Mouse (Mus musculus): ENCODE measurements around the gene Nup54. TPM values are rescaled to one million over a fixed set of nuclear protein-coding genes. Genes with fewer than 3 reads are reported as not detected.

Nup54 gene
- polyA plus RNA-seq, 1 experiment, result not detected

DNA sequence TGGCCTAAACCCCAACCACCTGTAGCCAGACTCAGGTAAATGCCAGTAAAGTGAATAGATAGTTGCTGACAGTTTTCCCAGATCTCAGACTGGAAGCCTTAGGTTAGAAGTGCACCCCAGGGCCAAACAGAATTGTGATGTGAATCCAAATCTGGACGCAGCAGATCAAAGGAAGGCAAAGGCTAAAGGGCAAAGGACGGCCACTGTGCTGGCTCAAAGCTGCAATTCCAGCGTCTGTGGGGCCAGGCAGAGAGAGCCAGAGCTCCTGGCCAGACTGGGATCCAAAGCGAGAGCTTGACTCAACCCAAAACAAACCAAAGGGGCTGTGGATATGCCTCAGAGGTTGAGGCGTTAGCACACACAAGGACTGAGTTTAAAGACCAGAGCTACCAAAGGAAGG is 23.7 kb upstream of the Nup54 start:
- 79% methylated on average over 5 of the region's 5 CpGs for WGBS
- Histone ChIP-seq H3K27ac (ENCODE audit: insufficient read depth, low read depth, low read length) (no peak overlapping the region), H3K4me3 (ENCODE audit: insufficient read depth, low read depth, low read length) (no peak overlapping the region), H3K4me1 (ENCODE audit: control insufficient read depth, insufficient read depth, low read length) (no peaks in the 10 kb centered on the region)
- TF ChIP-seq POLR2A (IDR thresholded peaks at IDR 0.05; ENCODE audit: insufficient read depth, low read depth, low read length) (no peak), CTCF (IDR thresholded peaks at IDR 0.05; ENCODE audit: insufficient read depth, low read depth, low read length) (no peak)

DNA sequence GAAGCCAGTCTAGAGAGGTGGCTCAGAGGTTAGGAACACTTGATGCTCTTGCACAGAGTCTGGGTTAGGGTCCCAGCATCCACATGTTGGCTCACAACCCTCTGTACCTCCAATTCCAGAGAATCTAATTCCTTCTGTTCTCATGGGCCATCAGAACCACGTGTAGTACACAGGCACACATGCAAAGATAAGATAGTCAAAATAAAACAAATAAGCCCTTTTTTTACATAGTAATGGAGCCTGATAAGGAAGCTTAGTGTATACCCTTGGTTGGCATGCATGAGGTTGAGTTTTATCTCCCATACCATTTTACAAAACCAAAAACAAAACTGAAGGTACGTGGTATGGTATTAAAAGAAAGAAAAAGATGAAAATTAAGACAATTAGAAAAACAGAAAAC is 22.4 kb upstream of the Nup54 start:
- Histone ChIP-seq H3K4me3 (ENCODE audit: insufficient read depth, low read depth, low read length) (no peak overlapping the region), H3K4me1 (ENCODE audit: control insufficient read depth, insufficient read depth, low read length) (no peaks in the 10 kb centered on the region), H3K27ac (ENCODE audit: insufficient read depth, low read depth, low read length) (no peak overlapping the region)
- TF ChIP-seq CTCF (IDR thresholded peaks at IDR 0.05; ENCODE audit: insufficient read depth, low read depth, low read length) (no peak), POLR2A (IDR thresholded peaks at IDR 0.05; ENCODE audit: insufficient read depth, low read depth, low read length) (no peak)
- WGBS, result 86% methylated on average over 2 of the region's 2 CpGs

- Histone ChIP-seq H3K27ac (ENCODE audit: insufficient read depth, low read depth, low read length) (no peak overlapping the region), H3K4me3 (ENCODE audit: insufficient read depth, low read depth, low read length) (no peak overlapping the region), H3K4me1 (ENCODE audit: control insufficient read depth, insufficient read depth, low read length) (no peaks in the 10 kb centered on the region)
- TF ChIP-seq CTCF (IDR thresholded peaks at IDR 0.05; ENCODE audit: insufficient read depth, low read depth, low read length) (no peak), POLR2A (IDR thresholded peaks at IDR 0.05; ENCODE audit: insufficient read depth, low read depth, low read length) (no peak)
- 92% methylated on average over 5 of the region's 5 CpGs for WGBS
Observed at GRCm38 (mm10) chr5:92452876-92453275, 17.9 kb upstream of the Nup54 start.

- no peaks in the 10 kb centered on the region for H3K4me1 ChIP-seq (ENCODE audit: control insufficient read depth, insufficient read depth, low read length)
- H3K4me3 ChIP-seq (ENCODE audit: insufficient read depth, low read depth, low read length), result no peak overlapping the region
- 92% methylated on average over 5 of the region's 5 CpGs for WGBS
- TF ChIP-seq CTCF (IDR thresholded peaks at IDR 0.05; ENCODE audit: insufficient read depth, low read depth, low read length) (no peak), POLR2A (IDR thresholded peaks at IDR 0.05; ENCODE audit: insufficient read depth, low read depth, low read length) (no peak)
- no peak overlapping the region for H3K27ac ChIP-seq (ENCODE audit: insufficient read depth, low read depth, low read length)
Observed at GRCm38 (mm10) chr5:92446736-92447135, 11.7 kb upstream of the Nup54 start.

GRCm38 (mm10) chr5:92445016-92445415 is 10.0 kb upstream of the Nup54 start:
- Histone ChIP-seq H3K4me1 (ENCODE audit: control insufficient read depth, insufficient read depth, low read length) (no peaks in the 10 kb centered on the region), H3K4me3 (ENCODE audit: insufficient read depth, low read depth, low read length) (no peak overlapping the region), H3K27ac (ENCODE audit: insufficient read depth, low read depth, low read length) (no peak overlapping the region)
- TF ChIP-seq POLR2A (IDR thresholded peaks at IDR 0.05; ENCODE audit: insufficient read depth, low read depth, low read length) (no peak), CTCF (IDR thresholded peaks at IDR 0.05; ENCODE audit: insufficient read depth, low read depth, low read length) (no peak)
- 96% methylated on average over 2 of the region's 2 CpGs for WGBS

GRCm38 (mm10) chr5:92442914-92443313 is 7.9 kb upstream of the Nup54 start:
- Histone ChIP-seq H3K27ac (ENCODE audit: insufficient read depth, low read depth, low read length) (no peak overlapping the region), H3K4me3 (ENCODE audit: insufficient read depth, low read depth, low read length) (no peak overlapping the region), H3K4me1 (ENCODE audit: control insufficient read depth, insufficient read depth, low read length) (no peaks in the 10 kb centered on the region)
- TF ChIP-seq POLR2A (IDR thresholded peaks at IDR 0.05; ENCODE audit: insufficient read depth, low read depth, low read length) (no peak), CTCF (IDR thresholded peaks at IDR 0.05; ENCODE audit: insufficient read depth, low read depth, low read length) (no peak)
- 92% methylated on average over 7 of the region's 7 CpGs for WGBS

GRCm38 (mm10) chr5:92441494-92441893 is 6.5 kb upstream of the Nup54 start:
- TF ChIP-seq POLR2A (IDR thresholded peaks at IDR 0.05; ENCODE audit: insufficient read depth, low read depth, low read length) (no peak), CTCF (IDR thresholded peaks at IDR 0.05; ENCODE audit: insufficient read depth, low read depth, low read length) (no peak)
- H3K4me1 ChIP-seq (ENCODE audit: control insufficient read depth, insufficient read depth, low read length), result no peaks in the 10 kb centered on the region
- no peak overlapping the region for H3K27ac ChIP-seq (ENCODE audit: insufficient read depth, low read depth, low read length)
- WGBS, result 67% methylated on average over 5 of the region's 5 CpGs
- no peak overlapping the region for H3K4me3 ChIP-seq (ENCODE audit: insufficient read depth, low read depth, low read length)

- Histone ChIP-seq H3K27ac (ENCODE audit: insufficient read depth, low read depth, low read length) (no peak overlapping the region), H3K4me1 (ENCODE audit: control insufficient read depth, insufficient read depth, low read length) (no peaks in the 10 kb centered on the region), H3K4me3 (ENCODE audit: insufficient read depth, low read depth, low read length) (no peak overlapping the region)
- 86% methylated on average over 8 of the region's 8 CpGs for WGBS
- TF ChIP-seq CTCF (IDR thresholded peaks at IDR 0.05; ENCODE audit: insufficient read depth, low read depth, low read length) (no peak), POLR2A (IDR thresholded peaks at IDR 0.05; ENCODE audit: insufficient read depth, low read depth, low read length) (no peak)
Observed at GRCm38 (mm10) chr5:92438540-92438939, 3.5 kb upstream of the Nup54 start.

DNA sequence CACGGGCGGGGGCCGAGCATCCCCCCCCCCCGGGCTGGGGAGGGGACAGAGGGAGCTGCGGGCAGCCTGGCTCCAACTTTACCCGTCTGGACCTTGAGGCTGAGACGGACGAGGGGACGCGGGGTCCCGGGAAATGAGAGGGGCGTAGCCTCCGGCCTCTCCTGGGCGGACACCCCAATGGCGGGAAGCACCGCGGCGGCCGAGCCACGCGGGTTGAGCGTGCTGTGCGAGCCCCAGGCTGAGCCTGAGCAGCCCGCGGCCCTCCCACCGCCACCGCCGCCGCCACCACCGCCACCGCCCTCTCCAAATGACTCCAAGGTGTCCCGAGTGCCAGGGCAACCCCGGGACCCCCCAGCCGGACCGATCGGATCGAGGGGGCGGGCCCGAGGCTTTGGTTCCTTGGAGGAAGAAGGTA is 441 bp downstream of the Nup54 start:
- Histone ChIP-seq H3K4me3 (ENCODE audit: insufficient read depth, low read depth, low read length) (peak overlapping the region; percentile 78), H3K4me1 (ENCODE audit: control insufficient read depth, insufficient read depth, low read length) (no peaks in the 10 kb centered on the region), H3K27ac (ENCODE audit: insufficient read depth, low read depth, low read length) (no peak overlapping the region)
- WGBS, result under 1% methylated on average over 39 of the region's 39 CpGs
- TF ChIP-seq POLR2A (IDR thresholded peaks at IDR 0.05; ENCODE audit: insufficient read depth, low read depth, low read length) (no peak), CTCF (IDR thresholded peaks at IDR 0.05; ENCODE audit: insufficient read depth, low read depth, low read length) (no peak)

GRCm38 (mm10) chr5:92434070-92434469 is 949 bp downstream of the Nup54 start:
- WGBS, result under 1% methylated on average over 12 of the region's 12 CpGs
- TF ChIP-seq CTCF (IDR thresholded peaks at IDR 0.05; ENCODE audit: insufficient read depth, low read depth, low read length) (no peak), POLR2A (IDR thresholded peaks at IDR 0.05; ENCODE audit: insufficient read depth, low read depth, low read length) (no peak)
- Histone ChIP-seq H3K4me3 (ENCODE audit: insufficient read depth, low read depth, low read length) (peak overlapping the region; percentile 78), H3K27ac (ENCODE audit: insufficient read depth, low read depth, low read length) (no peak overlapping the region), H3K4me1 (ENCODE audit: control insufficient read depth, insufficient read depth, low read length) (no peaks in the 10 kb centered on the region)
